Mouse (Mus musculus) liver, adult 2 months (tissue): Measurements from ENCODE around the gene Gon7. TPM values are rescaled to one million over a fixed set of nuclear protein-coding genes. Genes with fewer than 3 reads are reported as not detected.
A peak's percentile ranks its signal among the peaks of the same experiment; 100 is the strongest.

Experiments used
- DNase-seq: peaks from one replicate; pipeline ENCODE4 v3.0.0-alpha.2; 2011; ENCODE audit warnings: low read depth, low spot score; ENCODE audit errors: extremely low read depth
- H3K27ac ChIP-seq: fragments of 200-500 bp; replicated peaks from 2 replicates; pipeline ENCODE4 v1.5.1; 2012; ENCODE audit warnings: low read depth, mild to moderate bottlenecking, control low read depth, inconsistent platforms, low read length; ENCODE audit not compliant: insufficient read depth
- H3K27me3 ChIP-seq: fragments of 200-500 bp; 2 replicates; pipeline ENCODE4 v1.6.1; 2012; ENCODE audit warnings: mild to moderate bottlenecking, moderate library complexity, low read length, inconsistent platforms; ENCODE audit not compliant: control insufficient read depth, insufficient read depth
- H3K36me3 ChIP-seq: fragments of 200-500 bp; 2 replicates; pipeline ENCODE4 v1.6.1; 2012; ENCODE audit warnings: low read length, inconsistent platforms; ENCODE audit not compliant: control insufficient read depth, insufficient read depth
- H3K4me1 ChIP-seq: fragments of 200-500 bp; 2 replicates; pipeline ENCODE4 v1.6.1; 2011; ENCODE audit warnings: low read length; ENCODE audit not compliant: control insufficient read depth, insufficient read depth
- H3K4me3 ChIP-seq: fragments of 200-500 bp; 2 replicates; pipeline ENCODE4 v1.5.1; 2011; ENCODE audit warnings: low read depth, mild to moderate bottlenecking, control low read depth, low read length, moderate library complexity; ENCODE audit not compliant: insufficient read depth
- H3K79me2 ChIP-seq: fragments of 200-500 bp; 2 replicates; pipeline ENCODE4 v1.6.1; 2012; ENCODE audit warnings: inconsistent platforms, mild to moderate bottlenecking, low read length, moderate library complexity; ENCODE audit not compliant: control insufficient read depth, insufficient read depth
- H3K9ac ChIP-seq: fragments of 200-500 bp; 2 replicates; pipeline ENCODE4 v1.6.1; 2012; ENCODE audit warnings: low read depth, mild to moderate bottlenecking, control low read depth, inconsistent platforms, low read length
- CTCF ChIP-seq: fragments of 200-500 bp; IDR thresholded peaks from 2 replicates; pipeline ENCODE4 v1.5.1; 2011; ENCODE audit warnings: low read depth, low read length, control low read depth
- POLR2A ChIP-seq: fragments of 200-500 bp; IDR thresholded peaks from 2 replicates; pipeline ENCODE4 v1.6.1; 2011; ENCODE audit warnings: low read length, control low read depth; ENCODE audit not compliant: insufficient read depth; ENCODE audit errors: extremely low read depth
- WGBS: fragments of 180-500 bp; shearing (Covaris S2); methylation state at CpG from one replicate; pipeline ENCODE4 v1.1.7; 2018; 5-methylcytosine and 5-hydroxymethylcytosine counted together
- polyA plus RNA-seq: library from polyadenylated mRNA; depleted of rRNA; stranded (reverse); fragments of >200 nt; gene quantifications from 2 replicates; pipeline ENCODE4 v1.2.3, GENCODE M21; 2012
- total RNA-seq: library from RNA; depleted of rRNA; stranded (reverse); fragments of >200 nt; gene quantifications from 2 replicates; pipeline ENCODE4 v1.2.3, GENCODE M21; 2014

Gene Gon7
- total and polyA plus RNA-seq, 2 experiments = 5.6 to 11.5 TPM

GRCm38 (mm10) chr12:102756304-102756703 is 1.3 kb downstream of the Gon7 start:
- Histone ChIP-seq H3K4me1 (peaks cover 10% of the 10 kb centered on the region; the same call in 1 of the 2 replicates), H3K9ac (no peak overlapping the region), H3K27me3 (no peaks in the 10 kb centered on the region), H3K36me3 (no peaks in the 10 kb centered on the region), H3K4me3 (no peak overlapping the region), H3K79me2 (peaks cover 11% of the 10 kb centered on the region; the same call in 1 of the 2 replicates), H3K27ac (no peak overlapping the region)
- TF ChIP-seq POLR2A = no peak
- peak; percentile 30; the same call in 1 of the 2 replicates for TF ChIP-seq CTCF
- DNase-seq = no peak
- WGBS = 76% methylated on average over 7 of the region's 7 CpGs

- Histone ChIP-seq H3K79me2 (peaks cover 7% of the 10 kb centered on the region; the same call in 1 of the 2 replicates), H3K36me3 (peaks cover 3% of the 10 kb centered on the region), H3K27me3 (no peaks in the 10 kb centered on the region), H3K27ac (0 out of 2 replicates have a peak overlapping the region, but pooled peaks have one; percentile 29), H3K4me3 (no peak overlapping the region), H3K9ac (no peak overlapping the region), H3K4me1 (peaks cover 11% of the 10 kb centered on the region)
- 83% methylated on average over 3 of the region's 3 CpGs for WGBS
- no peak for TF ChIP-seq CTCF
- DNase-seq = no peak
Measured at GRCm38 (mm10) chr12:102748256-102748655, 9.3 kb downstream of the Gon7 start.

GRCm38 (mm10) chr12:102744839-102745238 is 12.8 kb downstream of the Gon7 start:
- H3K27ac ChIP-seq = no peak overlapping the region
- no peak for DNase-seq
- H3K27me3 ChIP-seq = no peaks in the 10 kb centered on the region
- WGBS = 65% methylated on average over 6 of the region's 6 CpGs
- no peak overlapping the region for H3K4me3 ChIP-seq
- H3K36me3 ChIP-seq = peaks cover 3% of the 10 kb centered on the region
- H3K4me1 ChIP-seq = peaks cover 16% of the 10 kb centered on the region
- no peak for TF ChIP-seq CTCF
- TF ChIP-seq POLR2A = no peak
- peaks cover 7% of the 10 kb centered on the region; the same call in 1 of the 2 replicates for H3K79me2 ChIP-seq
- H3K9ac ChIP-seq = no peak overlapping the region

GRCm38 (mm10) chr12:102743589-102744574 is 13.7 kb downstream of the Gon7 start, which contains the start of the genes Moap1 and Tmem251:
Moap1 (minus strand) TSS chr12:102743661.
Tmem251 (plus strand) TSS chr12:102743762.
- Histone ChIP-seq H3K27me3 (no peaks in the 10 kb centered on the region), H3K9ac (peak within 1 kb of the TSS; percentile 94), H3K4me3 (peak within 1 kb of the TSS; percentile 96), H3K36me3 (peaks cover 3% of the 10 kb centered on the region), H3K79me2 (peaks cover 3% of the 10 kb centered on the region; the same call in 1 of the 2 replicates), H3K4me1 (peaks cover 13% of the 10 kb centered on the region), H3K27ac (peak within 1 kb of the TSS; percentile 82)
- WGBS = under 1% methylated on average over 63 of the region's 63 CpGs
- peak; percentile 72 for DNase-seq
- TF ChIP-seq CTCF (no peak), POLR2A (peak; percentile 41; the same call in 1 of the 2 replicates)

- no peaks in the 10 kb centered on the region for H3K27me3 ChIP-seq
- peaks cover 10% of the 10 kb centered on the region for H3K4me1 ChIP-seq
- peak overlapping the region; percentile 77 for H3K27ac ChIP-seq
- no peak for TF ChIP-seq POLR2A
- peaks cover 3% of the 10 kb centered on the region; the same call in 1 of the 2 replicates for H3K79me2 ChIP-seq
- DNase-seq = no peak
- peak overlapping the region; percentile 96 for H3K4me3 ChIP-seq
- WGBS = under 1% methylated on average over 33 of the region's 33 CpGs
- H3K9ac ChIP-seq = peak overlapping the region; percentile 89
- H3K36me3 ChIP-seq = peaks cover 3% of the 10 kb centered on the region
Measured at GRCm38 (mm10) chr12:102743036-102743588, 14.5 kb downstream of the Gon7 start.
